Mouse (Mus musculus) ovary, postnatal 36 days (tissue): ENCODE results near the gene Slc22a20.

ENCODE experiments used
- DNase-seq: peaks from one replicate; pipeline ENCODE4 v3.0.0; 2022; ENCODE audit warnings: low spot score, mixed read lengths

Gene Slc22a20

GRCm38 (mm10) chr19:5986043-5986442, at the start of gene Slc22a20:
Slc22a20 (minus strand) TSS chr19:5986143.
- no peak for DNase-seq

GRCm38 (mm10) chr19:6030520-6031280, 44.8 kb upstream of the Slc22a20 start:
- DNase-seq: no peak

DNA sequence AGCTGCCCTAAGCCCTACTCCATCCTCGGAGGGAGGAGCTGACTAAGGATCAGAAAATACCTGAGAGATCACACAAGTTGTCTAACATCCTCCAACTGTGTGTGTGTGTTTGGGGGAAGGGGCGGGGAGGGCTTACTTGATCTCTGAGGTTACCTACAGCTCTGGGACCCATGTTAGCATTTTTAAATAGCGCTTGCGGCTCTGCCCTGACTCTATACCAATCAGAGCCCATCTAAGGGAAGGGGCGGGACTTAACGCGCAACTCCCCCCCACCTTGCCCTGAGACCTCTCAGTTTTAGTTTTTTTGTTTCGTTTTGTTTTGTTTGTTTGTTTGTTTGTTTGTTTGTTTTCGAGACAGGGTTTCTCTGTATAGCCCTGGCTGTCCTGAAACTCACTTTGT, 43.5 kb upstream of the Slc22a20 start:
- no peak for DNase-seq

GRCm38 (mm10) chr19:6028991-6029390, 43.0 kb upstream of the Slc22a20 start:
- DNase-seq: no peak

GRCm38 (mm10) chr19:6023930-6024329, 38.0 kb upstream of the Slc22a20 start:
- DNase-seq: peak; percentile 17

GRCm38 (mm10) chr19:6023059-6023458, 37.1 kb upstream of the Slc22a20 start:
- no peak for DNase-seq

- no peak for DNase-seq
Observed at GRCm38 (mm10) chr19:6020276-6020675, 34.3 kb upstream of the Slc22a20 start.

DNA sequence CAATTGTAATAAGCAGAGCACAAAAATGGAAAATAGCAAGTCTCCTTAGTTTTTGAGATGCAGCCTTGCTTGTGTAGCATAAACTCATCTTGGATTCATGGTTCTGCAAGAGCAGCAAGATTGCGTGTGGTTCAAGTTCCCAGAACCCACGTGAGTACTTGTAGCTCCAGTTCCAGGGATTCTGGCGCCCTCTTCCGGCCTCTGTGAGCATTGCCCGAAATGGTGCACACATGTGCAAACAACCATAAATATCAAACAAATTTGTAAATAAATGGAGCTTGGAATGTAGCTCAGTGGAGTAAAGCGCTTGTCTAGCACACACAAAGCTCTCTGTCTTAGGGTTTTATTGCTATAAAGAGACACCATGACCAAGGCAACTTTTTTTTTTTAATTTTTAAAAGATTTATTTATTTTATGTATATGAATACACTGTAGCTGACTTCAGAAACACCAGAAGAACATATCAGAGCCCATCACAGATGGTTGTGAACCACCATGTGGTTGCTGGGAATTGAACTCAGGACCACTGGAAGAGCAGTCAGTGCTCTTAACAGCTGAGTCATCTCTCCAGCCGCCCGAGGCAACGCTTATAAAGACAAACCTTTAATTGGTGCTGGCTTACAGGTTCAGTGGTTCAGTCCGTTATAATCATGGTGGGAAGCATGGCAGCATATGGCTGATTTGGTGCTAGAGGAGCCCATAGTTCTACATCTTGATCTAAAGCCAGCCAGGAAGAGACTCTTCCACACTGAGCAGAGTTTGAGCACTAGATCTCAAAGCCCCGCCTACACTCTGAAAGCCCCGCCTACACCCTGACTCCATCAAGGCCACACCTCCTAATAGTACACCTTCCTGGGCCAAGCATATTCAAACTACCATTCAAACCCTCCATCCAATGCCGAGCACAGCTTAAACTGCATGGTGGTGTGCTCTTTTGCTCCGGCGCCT, 32.5 kb upstream of the Slc22a20 start:
- DNase-seq: peak; percentile 82

DNA sequence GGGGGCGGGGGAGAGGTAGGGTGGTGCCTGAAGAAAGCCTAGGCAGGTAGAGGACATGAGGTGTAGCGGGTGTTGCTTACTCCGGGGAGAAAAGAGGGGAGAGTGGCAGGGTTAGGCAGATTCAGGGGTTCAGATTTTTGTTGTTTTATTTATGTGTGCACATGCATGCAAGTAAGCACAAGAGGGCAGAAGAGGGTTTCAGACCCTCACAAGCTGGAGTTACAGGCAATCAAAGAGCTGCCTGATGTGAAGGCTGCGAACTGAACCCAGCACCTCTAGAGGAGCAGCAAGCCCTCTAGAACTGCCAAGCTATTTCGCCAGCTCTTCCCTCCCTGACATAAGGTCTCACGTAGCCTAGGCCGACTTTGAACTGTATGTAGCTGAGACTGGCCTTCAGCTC, 30.6 kb upstream of the Slc22a20 start:
- no peak for DNase-seq

- DNase-seq: peak; percentile 77
Observed at GRCm38 (mm10) chr19:6015511-6016315, 29.8 kb upstream of the Slc22a20 start, which contains the start of gene Capn1. Capn1 (minus strand) TSS chr19:6015897.

DNA sequence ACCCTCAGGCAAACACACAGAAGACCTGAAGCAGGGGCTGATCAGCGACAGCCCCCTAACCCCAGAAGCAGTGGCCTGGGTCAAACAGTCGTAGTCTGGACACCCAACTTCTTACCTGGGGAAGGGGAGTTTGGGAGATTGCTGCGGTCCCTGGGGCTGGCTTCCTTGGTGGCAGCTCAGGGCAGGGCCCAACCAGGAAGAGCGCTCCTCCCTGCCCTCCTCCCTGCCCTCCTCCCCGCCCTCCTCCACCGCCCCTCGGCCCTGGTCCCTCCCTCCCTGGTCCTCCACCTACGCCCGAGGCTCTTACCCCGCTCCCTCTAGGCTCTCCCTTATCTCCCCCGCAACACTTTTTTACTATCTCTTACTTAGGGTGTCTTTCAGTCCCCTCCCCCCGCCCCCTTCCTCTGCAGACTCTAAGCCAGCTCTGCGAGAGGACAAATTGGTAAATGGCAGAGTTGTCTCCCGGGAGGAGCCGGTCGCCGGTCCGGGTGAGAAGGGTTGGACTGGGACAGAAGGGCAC, 29.1 kb upstream of the Slc22a20 start:
- DNase-seq: peak; percentile 55

- DNase-seq: no peak
Observed at GRCm38 (mm10) chr19:6013691-6014090, 27.7 kb upstream of the Slc22a20 start.

GRCm38 (mm10) chr19:6009137-6009536, 23.2 kb upstream of the Slc22a20 start:
- no peak for DNase-seq

- DNase-seq: no peak
Observed at GRCm38 (mm10) chr19:6007013-6007412, 21.1 kb upstream of the Slc22a20 start.

DNA sequence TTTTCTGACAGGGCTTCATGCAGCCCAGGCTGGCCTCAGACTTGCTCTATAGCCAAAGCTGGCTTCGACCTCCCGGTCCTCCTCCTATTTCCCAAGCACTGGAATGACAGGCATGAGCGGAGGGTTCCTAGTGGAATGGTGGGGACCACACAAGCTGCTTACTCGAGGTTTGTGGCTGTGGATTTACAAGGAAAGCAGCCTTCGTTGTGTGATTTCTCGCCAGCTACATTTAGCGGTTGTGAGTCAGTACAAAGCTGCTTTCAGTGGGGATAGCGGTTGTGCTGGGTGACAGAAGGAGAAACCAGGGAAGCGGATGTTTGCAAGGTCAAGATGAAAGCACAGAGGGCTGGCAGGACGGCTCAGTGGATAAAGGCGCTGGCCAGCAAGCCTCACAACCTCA, 19.6 kb upstream of the Slc22a20 start:
- no peak for DNase-seq

- no peak for DNase-seq
Observed at GRCm38 (mm10) chr19:5999969-6000368, 14.0 kb upstream of the Slc22a20 start.

DNA sequence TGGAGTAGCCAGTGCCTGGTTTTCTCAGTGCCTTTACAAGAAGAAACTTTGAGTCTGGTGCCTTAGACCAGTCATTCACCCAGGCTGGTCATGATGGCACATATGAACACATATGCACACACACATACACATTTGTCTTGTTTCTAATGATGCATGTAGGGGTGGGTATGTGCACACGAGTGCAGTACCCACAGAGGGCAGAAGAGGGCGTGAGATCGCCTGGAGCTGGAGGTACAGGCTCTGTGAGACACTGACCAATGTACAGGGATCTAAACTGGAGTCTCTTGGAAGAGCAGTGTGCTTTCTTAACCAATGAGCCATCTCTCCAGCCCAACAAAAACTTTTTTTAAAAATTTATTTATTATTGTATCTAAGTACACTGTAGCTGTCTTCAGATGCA, 12.2 kb upstream of the Slc22a20 start:
- DNase-seq: no peak

DNA sequence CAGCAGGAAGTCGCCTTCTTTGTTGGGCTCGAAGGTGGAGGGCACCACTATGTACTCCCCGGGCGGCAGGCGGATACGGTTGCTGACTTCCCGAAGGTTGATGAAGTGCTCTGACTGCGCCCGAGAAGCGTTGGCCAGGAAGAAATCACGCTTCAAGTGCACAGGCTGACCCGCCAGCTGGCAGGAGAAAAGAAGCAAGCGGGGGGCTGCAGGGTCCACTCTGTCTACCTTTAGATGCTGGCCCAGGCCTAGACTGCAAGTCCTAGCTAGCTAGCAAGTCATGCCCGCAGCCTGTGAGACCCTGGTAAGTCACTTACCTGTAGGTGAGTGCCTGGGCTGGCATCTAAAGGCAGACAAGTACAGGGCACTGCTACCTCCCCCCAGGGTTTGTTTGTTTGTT, 8.8 kb upstream of the Slc22a20 start:
- no peak for DNase-seq

GRCm38 (mm10) chr19:5992012-5992411, 6.1 kb upstream of the Slc22a20 start:
- no peak for DNase-seq

- DNase-seq: no peak
Observed at GRCm38 (mm10) chr19:5991467-5991866, 5.5 kb upstream of the Slc22a20 start.

GRCm38 (mm10) chr19:5990921-5991320, 5.0 kb upstream of the Slc22a20 start:
- DNase-seq: no peak

DNA sequence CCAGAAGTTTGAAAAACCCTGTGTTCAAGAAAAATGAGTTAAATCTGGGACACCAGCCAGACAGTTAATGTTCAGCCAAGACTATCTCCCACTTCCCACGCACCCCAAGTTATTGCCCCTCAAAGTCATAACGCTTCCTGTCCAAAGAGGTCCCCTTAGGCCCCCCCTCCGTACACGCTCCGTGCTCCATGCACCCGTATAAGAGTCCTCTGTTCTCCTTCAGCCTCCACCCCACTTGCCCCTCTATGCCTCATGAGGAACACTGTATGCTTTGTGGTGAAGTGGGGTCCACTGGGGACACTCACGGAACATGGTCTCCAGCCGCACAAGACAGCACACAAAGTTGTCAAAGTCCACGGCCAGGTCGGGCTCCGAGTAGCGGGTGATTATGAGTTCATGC, 4.1 kb upstream of the Slc22a20 start:
- no peak for DNase-seq
